Mouse (Mus musculus) hindbrain, embryonic 11.5 days (tissue): ENCODE data around the gene Trpc4ap. TPM values are rescaled to one million over a fixed set of nuclear protein-coding genes. Genes with fewer than 3 reads are reported as not detected.
"Not testable (repeated sequence)": the region's sequence is repeated elsewhere in the genome, so short reads cannot be mapped to it uniquely, and the experiment has no call there.

ENCODE experiments used
- ATAC-seq: fragments of 200-750 bp; cut with Nextera tagmentation; 2 replicates; pipeline ENCODE4 v1.8.0; 2017; ENCODE audit warnings: mild to moderate bottlenecking, moderate TSS enrichment, moderate library complexity; ENCODE audit not compliant: low FRiP score
- DNase-seq: peaks from one replicate; pipeline ENCODE4 v3.0.0-alpha.2; 2015; ENCODE audit warnings: low spot score
- H3K27ac ChIP-seq: fragments of 300-500 bp; sonication (generic); 2 replicates; pipeline ENCODE4 v1.5.1; 2014; ENCODE audit warnings: mild to moderate bottlenecking, low read depth, low read length
- H3K27me3 ChIP-seq: fragments of 300-500 bp; sonication (generic); 2 replicates; pipeline ENCODE4 v1.6.1; 2014; ENCODE audit warnings: mild to moderate bottlenecking, low read length, moderate library complexity, mixed read lengths; ENCODE audit not compliant: control insufficient read depth, insufficient read depth
- H3K36me3 ChIP-seq: fragments of 300-500 bp; sonication (generic); 2 replicates; pipeline ENCODE4 v1.6.1; 2014; ENCODE audit warnings: mild to moderate bottlenecking, low read length, moderate library complexity, mixed read lengths; ENCODE audit not compliant: control insufficient read depth, insufficient read depth
- H3K4me1 ChIP-seq: fragments of 300-500 bp; sonication (generic); replicated peaks from 2 replicates; pipeline ENCODE4 v1.6.1; 2014; ENCODE audit warnings: low read length, mixed read lengths; ENCODE audit not compliant: control insufficient read depth, insufficient read depth
- H3K4me2 ChIP-seq: fragments of 300-500 bp; sonication (generic); replicated peaks from 2 replicates; pipeline ENCODE4 v1.6.1; 2014; ENCODE audit warnings: mild to moderate bottlenecking, low read depth, low read length
- H3K4me3 ChIP-seq: fragments of 300-500 bp; sonication (generic); 2 replicates; pipeline ENCODE4 v1.5.1; 2014; ENCODE audit warnings: low read depth, low read length
- H3K9ac ChIP-seq: fragments of 300-500 bp; sonication (generic); 2 replicates; pipeline ENCODE4 v1.6.1; 2014; ENCODE audit warnings: low read depth, low read length
- H3K9me3 ChIP-seq: fragments of 300-500 bp; sonication (generic); 2 replicates; pipeline ENCODE4 v1.6.1; 2016; ENCODE audit warnings: low read length; ENCODE audit not compliant: control insufficient read depth
- WGBS: fragments of 180-500 bp; shearing (Covaris S2); extraction: QIAGEN DNeasy Blood & Tissue Kit; methylation state at CpG from one replicate; pipeline ENCODE4 v1.1.7; 2014; 5-methylcytosine and 5-hydroxymethylcytosine counted together
- polyA plus RNA-seq: library from polyadenylated mRNA; unstranded; fragments of >200 nt; fragmentation: Nextera tagmentation; extraction: Ambion mirVana; gene quantifications from 2 replicates; pipeline ENCODE4 v1.2.1, GENCODE M21; 2014

Trpc4ap gene
- polyA plus RNA-seq, result 154 and 157 TPM in 2 replicates

- WGBS, result under 1% methylated on average over 66 of the region's 72 CpGs
- H3K36me3 ChIP-seq, result no peaks in the 10 kb centered on the region
- H3K9me3 ChIP-seq, result no peaks in the 10 kb centered on the region
- H3K4me2 ChIP-seq, result peak within 1 kb of the TSS; percentile 38
- peak within 1 kb of the TSS; percentile 94 for H3K4me3 ChIP-seq
- no peaks in the 10 kb centered on the region for H3K27me3 ChIP-seq
- peak within 1 kb of the TSS; percentile 94 for H3K9ac ChIP-seq
- peak within 1 kb of the TSS; percentile 84 for H3K27ac ChIP-seq
- ATAC-seq, result peak; percentile 97
- no peaks in the 10 kb centered on the region for H3K4me1 ChIP-seq
- peak; percentile 99 for DNase-seq
Observed at GRCm38 (mm10) chr2:155691723-155692493, at the start of gene Trpc4ap. Gene Trpc4ap, minus strand, starts transcription at chr2:155692384.

GRCm38 (mm10) chr2:155737803-155738202, 45.6 kb upstream of the Trpc4ap start:
- H3K36me3 ChIP-seq, result no peaks in the 10 kb centered on the region
- H3K9ac ChIP-seq, result no peak overlapping the region
- 67% methylated on average over 9 of the region's 9 CpGs for WGBS
- H3K4me1 ChIP-seq, result no peaks in the 10 kb centered on the region
- no peak overlapping the region for H3K4me2 ChIP-seq
- DNase-seq, result no peak
- no peak for ATAC-seq
- H3K9me3 ChIP-seq, result no peaks in the 10 kb centered on the region
- no peak overlapping the region for H3K4me3 ChIP-seq
- no peaks in the 10 kb centered on the region for H3K27me3 ChIP-seq
- H3K27ac ChIP-seq, result no peak overlapping the region

- Histone ChIP-seq H3K27me3 (no peaks in the 10 kb centered on the region), H3K4me2 (no peak overlapping the region), H3K27ac (no peak overlapping the region), H3K9me3 (no peaks in the 10 kb centered on the region), H3K4me1 (no peaks in the 10 kb centered on the region), H3K36me3 (no peaks in the 10 kb centered on the region), H3K4me3 (no peak overlapping the region), H3K9ac (no peak overlapping the region)
- 86% methylated on average over 6 of the region's 6 CpGs for WGBS
- ATAC-seq (no peak), DNase-seq (no peak)
Observed at GRCm38 (mm10) chr2:155736936-155737335, 44.8 kb upstream of the Trpc4ap start.

- not testable (repeated sequence) for DNase-seq, H3K4me2 ChIP-seq, H3K4me3 ChIP-seq, H3K36me3 ChIP-seq, H3K4me1 ChIP-seq, H3K27ac ChIP-seq, ATAC-seq, H3K9me3 ChIP-seq, H3K9ac ChIP-seq, H3K27me3 ChIP-seq
- 95% methylated on average over 5 of the region's 5 CpGs for WGBS
Observed at GRCm38 (mm10) chr2:155735766-155736165, 43.6 kb upstream of the Trpc4ap start, which contains the start of gene Gm17581. Gene Gm17581, minus strand, starts transcription at chr2:155735866.

GRCm38 (mm10) chr2:155735080-155735479, 42.9 kb upstream of the Trpc4ap start:
- DNase-seq (no peak), ATAC-seq (no peak)
- Histone ChIP-seq H3K27me3 (no peaks in the 10 kb centered on the region), H3K36me3 (no peaks in the 10 kb centered on the region), H3K4me3 (no peak overlapping the region), H3K9ac (no peak overlapping the region), H3K4me2 (no peak overlapping the region), H3K27ac (no peak overlapping the region), H3K9me3 (no peaks in the 10 kb centered on the region), H3K4me1 (no peaks in the 10 kb centered on the region)
- 86% methylated on average over 5 of the region's 5 CpGs for WGBS

- WGBS, result under 1% methylated on average over 33 of the region's 33 CpGs
- DNase-seq, result peak; percentile 96
Observed at GRCm38 (mm10) chr2:155729158-155729645, 37.0 kb upstream of the Trpc4ap start, which contains the start of gene Edem2. Gene Edem2, minus strand, starts transcription at chr2:155729475.

GRCm38 (mm10) chr2:155728742-155729141, 36.6 kb upstream of the Trpc4ap start:
- no peaks in the 10 kb centered on the region for H3K27me3 ChIP-seq
- ATAC-seq (no peak; the same call in none of the 2 replicates), DNase-seq (no peak)
- H3K36me3 ChIP-seq, result no peaks in the 10 kb centered on the region
- H3K4me2 ChIP-seq, result peak overlapping the region; percentile 87
- peak overlapping the region; percentile 81 for H3K9ac ChIP-seq
- no peak overlapping the region for H3K27ac ChIP-seq
- H3K9me3 ChIP-seq, result no peaks in the 10 kb centered on the region
- no peaks in the 10 kb centered on the region for H3K4me1 ChIP-seq
- peak overlapping the region; percentile 77 for H3K4me3 ChIP-seq
- WGBS, result 5% methylated on average over 15 of the region's 15 CpGs

More at GRCm38 (mm10) chr2:155729158-155729645, 37.0 kb upstream of the Trpc4ap start, which contains the start of gene Edem2:
- no peaks in the 10 kb centered on the region for H3K27me3 ChIP-seq
- no peaks in the 10 kb centered on the region for H3K36me3 ChIP-seq
- peak; percentile 92 for ATAC-seq
- H3K27ac ChIP-seq, result no peak within 1 kb of the TSS
- peak within 1 kb of the TSS; percentile 87 for H3K4me2 ChIP-seq
- H3K4me1 ChIP-seq, result no peaks in the 10 kb centered on the region
- peak within 1 kb of the TSS; percentile 81 for H3K9ac ChIP-seq
- no peaks in the 10 kb centered on the region for H3K9me3 ChIP-seq
- H3K4me3 ChIP-seq, result peak within 1 kb of the TSS; percentile 77

- WGBS, result 80% methylated on average over 7 of the region's 7 CpGs
Observed at GRCm38 (mm10) chr2:155727764-155728395, 35.7 kb upstream of the Trpc4ap start.

More at GRCm38 (mm10) chr2:155727764-155728395, 35.7 kb upstream of the Trpc4ap start:
- ATAC-seq (no peak), DNase-seq (no peak)
- H3K27me3 ChIP-seq, result no peaks in the 10 kb centered on the region
- no peaks in the 10 kb centered on the region for H3K9me3 ChIP-seq
- no peaks in the 10 kb centered on the region for H3K4me1 ChIP-seq
- no peak overlapping the region for H3K4me3 ChIP-seq
- no peaks in the 10 kb centered on the region for H3K36me3 ChIP-seq
- no peak overlapping the region for H3K27ac ChIP-seq
- no peak overlapping the region for H3K9ac ChIP-seq
- H3K4me2 ChIP-seq, result no peak overlapping the region
